In the genomic region with DNA sequence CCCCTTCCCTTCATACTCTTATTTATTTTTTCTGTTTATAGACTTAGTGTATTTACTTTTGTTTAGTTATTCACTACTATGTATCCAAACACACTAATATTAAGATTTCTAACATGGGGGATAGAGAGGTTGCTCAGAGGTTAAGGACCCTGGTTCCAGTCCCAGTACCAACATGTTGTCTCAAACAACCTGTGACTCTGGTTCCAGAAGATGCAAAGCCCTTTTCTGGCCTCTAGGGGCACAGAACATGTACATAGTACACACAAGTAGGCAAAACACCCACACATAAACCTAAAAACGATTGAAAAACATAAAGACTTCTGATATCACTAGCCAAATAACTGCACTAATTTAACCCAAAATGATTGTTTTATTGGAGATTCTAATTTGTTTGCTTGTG, we compare ENCODE assay signal across 14 mouse cellular contexts. TPM values are rescaled to one million over a fixed set of nuclear protein-coding genes. Genes with fewer than 3 reads are reported as not detected.
A peak's percentile ranks its signal among the peaks of the same experiment; 100 is the strongest.
DNase-seq lines count a peak whose midpoint lies in the region; ATAC-seq and TF ChIP-seq lines count a peak whose summit lies in the region.
"Had no signal": no experiment of that assay in that cellular context is flagged by ENCODE, and none has a peak within 500 bp of the region (broad histone marks: within the 10 kb centered on the region; RNA-seq: fewer than 3 reads in every experiment).

No protein-coding gene starts in this region.

- DNase-seq in embryonic facial prominence, embryonic 11.5 days (ENCODE audit: low spot score) = peak; percentile 34
- no peak for DNase-seq in embryonic facial prominence, embryonic 10.5 days (ENCODE audit: low spot score)
- DNase-seq in liver, embryonic 14.5 days (ENCODE audit: low read depth in 3 of 3, low spot score in 3 of 3) = no peak
- no peak for DNase-seq in liver, embryonic 11.5 days (ENCODE audit: low spot score)
- DNase-seq in MEL (ENCODE audit: low read depth, low spot score) = peak; percentile 70
- no peak for DNase-seq in adrenal gland, adult 8-10 months
- DNase-seq in adrenal gland, postnatal 25 days = no peak
- DNase-seq: adrenal gland, postnatal 14 days; lung, adult 2 months had no signal

- peak; percentile 58 for TF ChIP-seq CTCF in liver, embryonic 14.5 days (IDR thresholded peaks at IDR 0.05; ENCODE audit: low read depth)
- TF ChIP-seq CTCF in MEL (IDR thresholded peaks at IDR 0.05 in 2 of 3, conservative IDR thresholded peaks at IDR 0.05 in 1 of 3; ENCODE audit: control insufficient read depth in 1 of 3, insufficient read depth in 1 of 3, low read depth in 2 of 3, low read length in 3 of 3, poor library complexity in 1 of 3, severe bottlenecking in 1 of 3) = peak; percentile 7 to 55 (median 42); a peak in 4 of 6 replicates

- ATAC-seq in embryonic facial prominence, embryonic 11.5 days (replicated peaks; ENCODE audit: insufficient number of reproducible peaks, low FRiP score, low TSS enrichment, low read depth) = no peak
- ATAC-seq in liver, embryonic 14.5 days (ENCODE audit: insufficient read depth) = no peak
- no peak for ATAC-seq in liver, embryonic 11.5 days (replicated peaks; ENCODE audit: low FRiP score)
- ATAC-seq: forebrain, embryonic 13.5 days; intestine, embryonic 16.5 days had no signal

- no peak for TF ChIP-seq EP300 in liver, embryonic 14.5 days (IDR thresholded peaks at IDR 0.05; ENCODE audit: low read depth)
- no peak for TF ChIP-seq EP300 in MEL (IDR thresholded peaks at IDR 0.05; ENCODE audit: low read depth in 1 of 2, low read length in 2 of 2)

- WGBS in embryonic facial prominence, embryonic 11.5 days = 56% methylated on average over 1 of the region's 1 CpGs
- 70% methylated on average over 1 of the region's 1 CpGs for WGBS in embryonic facial prominence, embryonic 10.5 days
- 41% methylated on average over 1 of the region's 1 CpGs for WGBS in liver, embryonic 14.5 days (ENCODE audit: insufficient replicate concordance)
- WGBS in liver, embryonic 11.5 days = 42% methylated on average over 1 of the region's 1 CpGs
- 47% methylated on average over 1 of the region's 1 CpGs for WGBS in macrophage (ENCODE audit: missing documents)

- H3K4me1 ChIP-seq in embryonic facial prominence, embryonic 11.5 days (ENCODE audit: control insufficient read depth, insufficient read depth, low read length) = no peaks in the 10 kb centered on the region
- H3K4me1 ChIP-seq in embryonic facial prominence, embryonic 10.5 days = peaks cover 19% of the 10 kb centered on the region
- H3K4me1 ChIP-seq in liver, embryonic 14.5 days (replicated peaks; ENCODE audit: control insufficient read depth in 2 of 2, insufficient read depth in 2 of 2, low read length in 1 of 2) = peaks cover 22 to 29% of the 10 kb centered on the region in 2 experiments
- peaks cover 8% of the 10 kb centered on the region for H3K4me1 ChIP-seq in liver, embryonic 11.5 days (replicated peaks; ENCODE audit: control insufficient read depth, insufficient read depth, low read length)
- peaks cover 16 to 19% of the 10 kb centered on the region in 2 experiments for H3K4me1 ChIP-seq in MEL (ENCODE audit: control insufficient read depth in 1 of 2, insufficient read depth in 2 of 2, low read length in 2 of 2)

- H3K27me3 ChIP-seq in embryonic facial prominence, embryonic 11.5 days (ENCODE audit: control insufficient read depth, insufficient read depth, low read length) = no peaks in the 10 kb centered on the region
- H3K27me3 ChIP-seq in embryonic facial prominence, embryonic 10.5 days (replicated peaks; ENCODE audit: low read depth, poor library complexity, severe bottlenecking) = no peaks in the 10 kb centered on the region
- no peaks in the 10 kb centered on the region for H3K27me3 ChIP-seq in liver, embryonic 14.5 days (ENCODE audit: control insufficient read depth, insufficient read depth, low read length)
- no peaks in the 10 kb centered on the region for H3K27me3 ChIP-seq in liver, embryonic 11.5 days (replicated peaks; ENCODE audit: control insufficient read depth, insufficient read depth, low read length)
- H3K27me3 ChIP-seq in MEL (ENCODE audit: control insufficient read depth in 1 of 2, insufficient read depth in 2 of 2, low read length in 2 of 2) = no peaks in the 10 kb centered on the region
- H3K27me3 ChIP-seq: forebrain, embryonic 13.5 days; heart, embryonic 12.5 days had no signal

- H3K4me2 ChIP-seq in embryonic facial prominence, embryonic 11.5 days (ENCODE audit: low read depth, low read length) = no peak overlapping the region
- no peak overlapping the region for H3K4me2 ChIP-seq in liver, embryonic 14.5 days (ENCODE audit: low read depth)
- no peak overlapping the region for H3K4me2 ChIP-seq in liver, embryonic 11.5 days
- H3K4me2 ChIP-seq: forebrain, embryonic 13.5 days; heart, embryonic 12.5 days had no signal

- no peaks in the 10 kb centered on the region for H3K9me3 ChIP-seq in embryonic facial prominence, embryonic 11.5 days (replicated peaks; ENCODE audit: control insufficient read depth, low read length)
- no peaks in the 10 kb centered on the region for H3K9me3 ChIP-seq in embryonic facial prominence, embryonic 10.5 days
- no peaks in the 10 kb centered on the region for H3K9me3 ChIP-seq in liver, embryonic 14.5 days (ENCODE audit: control insufficient read depth, low read length)
- no peaks in the 10 kb centered on the region for H3K9me3 ChIP-seq in liver, embryonic 11.5 days (ENCODE audit: control insufficient read depth, low read length)
- H3K9me3 ChIP-seq in MEL (replicated peaks; ENCODE audit: insufficient read depth, low read length) = no peaks in the 10 kb centered on the region
- H3K9me3 ChIP-seq: forebrain, embryonic 13.5 days had no signal

- no peak overlapping the region for H3K4me3 ChIP-seq in embryonic facial prominence, embryonic 11.5 days (ENCODE audit: low read depth, low read length)
- no peak overlapping the region for H3K4me3 ChIP-seq in embryonic facial prominence, embryonic 10.5 days
- H3K4me3 ChIP-seq in liver, embryonic 14.5 days (ENCODE audit: insufficient read depth in 1 of 2, low read depth in 2 of 2, low read length in 2 of 2) = no peak overlapping the region
- H3K4me3 ChIP-seq in liver, embryonic 11.5 days (ENCODE audit: low read depth, low read length) = no peak overlapping the region
- H3K4me3 ChIP-seq in MEL (ENCODE audit: control insufficient read depth in 1 of 2, insufficient read depth in 1 of 2, low read depth in 2 of 2, low read length in 2 of 2) = no peak overlapping the region
- no peak overlapping the region for H3K4me3 ChIP-seq in macrophage (ENCODE audit: inconsistent target)
- H3K4me3 ChIP-seq: forebrain, embryonic 13.5 days; heart, embryonic 12.5 days; myocyte had no signal

- TF ChIP-seq RAD21 in MEL (IDR thresholded peaks at IDR 0.05; ENCODE audit: low read depth, low read length) = no peak; the same call in 1 of the 2 replicates

- H3K27ac ChIP-seq in embryonic facial prominence, embryonic 11.5 days (replicated peaks; ENCODE audit: low read depth, low read length) = no peak overlapping the region
- no peak overlapping the region for H3K27ac ChIP-seq in embryonic facial prominence, embryonic 10.5 days (replicated peaks)
- no peak overlapping the region for H3K27ac ChIP-seq in liver, embryonic 14.5 days
- no peak overlapping the region for H3K27ac ChIP-seq in liver, embryonic 11.5 days (ENCODE audit: low read depth, low read length)
- no peak overlapping the region for H3K27ac ChIP-seq in MEL (ENCODE audit: control insufficient read depth, low read depth, low read length)
- peak overlapping the region; percentile 84 for H3K27ac ChIP-seq in macrophage
- H3K27ac ChIP-seq: forebrain, embryonic 13.5 days had no signal

- H3K9ac ChIP-seq in embryonic facial prominence, embryonic 11.5 days (replicated peaks; ENCODE audit: low read length) = no peak overlapping the region
- H3K9ac ChIP-seq in liver, embryonic 14.5 days (replicated peaks) = no peak overlapping the region
- no peak overlapping the region for H3K9ac ChIP-seq in liver, embryonic 11.5 days (ENCODE audit: low read depth, low read length)
- H3K9ac ChIP-seq in MEL (ENCODE audit: control insufficient read depth, low read depth, low read length, poor library complexity, severe bottlenecking) = no peak overlapping the region
- H3K9ac ChIP-seq: forebrain, embryonic 13.5 days; heart, embryonic 12.5 days had no signal

- no peak for TF ChIP-seq POLR2A in MEL (IDR thresholded peaks at IDR 0.05; ENCODE audit: control insufficient read depth in 1 of 2, insufficient read depth in 1 of 2, low read depth in 1 of 2, low read length in 2 of 2, poor library complexity in 1 of 2)

- no peaks in the 10 kb centered on the region for H3K36me3 ChIP-seq in embryonic facial prominence, embryonic 11.5 days (replicated peaks; ENCODE audit: control insufficient read depth, insufficient read depth, low read depth, low read length)
- H3K36me3 ChIP-seq in embryonic facial prominence, embryonic 10.5 days (replicated peaks) = no peaks in the 10 kb centered on the region
- H3K36me3 ChIP-seq in liver, embryonic 14.5 days (replicated peaks; ENCODE audit: control insufficient read depth, insufficient read depth, low read depth) = no peaks in the 10 kb centered on the region
- no peaks in the 10 kb centered on the region for H3K36me3 ChIP-seq in liver, embryonic 11.5 days (ENCODE audit: control insufficient read depth, insufficient read depth, low read length)
- peaks cover 0 to 32% of the 10 kb centered on the region in 2 experiments; a peak in 2 of 4 replicates for H3K36me3 ChIP-seq in MEL (ENCODE audit: control insufficient read depth in 1 of 2, insufficient read depth in 2 of 2, low read length in 2 of 2)
- no peaks in the 10 kb centered on the region for H3K36me3 ChIP-seq in macrophage (ENCODE audit: inconsistent target)
- H3K36me3 ChIP-seq: heart, embryonic 12.5 days had no signal

- H3K79me2 ChIP-seq in MEL (ENCODE audit: control insufficient read depth, insufficient read depth, low read length, poor library complexity) (peaks cover 9% of the 10 kb centered on the region), macrophage (ENCODE audit: inconsistent target) (peaks cover 23% of the 10 kb centered on the region)

RNA-seq across cellular contexts. Expression of gene Eid1, which starts 2.0 kb away (rescaled TPM):
- 332 and 336 TPM in 2 replicates for polyA plus RNA-seq in embryonic facial prominence, embryonic 11.5 days (2014; fragmentation: Nextera tagmentation; extraction: Ambion mirVana)
- 127 and 136 TPM in 2 replicates for polyA plus RNA-seq in embryonic facial prominence, embryonic 10.5 days (2016; fragmentation: Nextera tagmentation; extraction: Ambion mirVana)
- polyA plus RNA-seq in liver, embryonic 14.5 days (2012; rRNA removed) = 14.4 and 25.9 TPM in 2 replicates
- polyA plus RNA-seq in liver, embryonic 14.5 days (2014; fragmentation: Nextera tagmentation; extraction: Ambion mirVana) = 45.7 and 48.1 TPM in 2 replicates
- 81.1 and 84.1 TPM in 2 replicates for polyA plus RNA-seq in liver, embryonic 11.5 days (2014; fragmentation: Nextera tagmentation; extraction: Ambion mirVana)
- 16.4 and 16.6 TPM in 2 replicates for total RNA-seq in MEL (2012; rRNA removed)
- 10 to 100 TPM in 1 of 2 experiments, not detected in 1; 33.9 TPM for polyA plus RNA-seq in MEL (2012; ENCODE audit: insufficient read depth in 1 of 2, insufficient read length in 2 of 2, low read depth in 1 of 2, low replicate concordance in 2 of 2, missing spikeins in 1 of 2)
- total RNA-seq in macrophage (2018; cell fraction: chromatin; rRNA removed) = 10 to 100 TPM in 9 of 26 experiments, 1 to 10 TPM in 14, under 1 TPM in 3; 0.56 to 45.4 (median 5.2) TPM
- total RNA-seq in macrophage (2018; cell fraction: cytosol; rRNA removed) = 10 to 100 TPM; 49.5 to 96.8 (median 79.6) TPM
- 10 to 100 TPM; 10.0 to 84.7 (median 26.7) TPM for total RNA-seq in macrophage (2018; cell fraction: nucleus; rRNA removed)
- 98.4 to 218 TPM (median 159 TPM) in 3 replicates for polyA plus RNA-seq in macrophage (2018)
- 100 to 1,000 TPM; 142 to 165 (median 156) TPM for total RNA-seq in adrenal gland, adult 8-10 months (2022)
- 104 and 123 TPM in 2 replicates for total RNA-seq in adrenal gland, postnatal 25 days (2021)

RNA-seq across cellular contexts. Expression of gene Cep152, which starts 45.9 kb away (rescaled TPM):
- polyA plus RNA-seq in embryonic facial prominence, embryonic 11.5 days (2014; fragmentation: Nextera tagmentation; extraction: Ambion mirVana) = 8.6 and 8.7 TPM in 2 replicates
- polyA plus RNA-seq in embryonic facial prominence, embryonic 10.5 days (2016; fragmentation: Nextera tagmentation; extraction: Ambion mirVana) = 11.5 and 12.4 TPM in 2 replicates
- polyA plus RNA-seq in liver, embryonic 14.5 days (2012; rRNA removed) = 2.7 and 4.2 TPM in 2 replicates
- 4.1 and 4.3 TPM in 2 replicates for polyA plus RNA-seq in liver, embryonic 14.5 days (2014; fragmentation: Nextera tagmentation; extraction: Ambion mirVana)
- 8.1 and 9.1 TPM in 2 replicates for polyA plus RNA-seq in liver, embryonic 11.5 days (2014; fragmentation: Nextera tagmentation; extraction: Ambion mirVana)
- 11.7 and 13.9 TPM in 2 replicates for total RNA-seq in MEL (2012; rRNA removed)
- polyA plus RNA-seq in MEL (2012; ENCODE audit: insufficient read depth in 1 of 2, insufficient read length in 2 of 2, low read depth in 1 of 2, low replicate concordance in 2 of 2, missing spikeins in 1 of 2) = 10 to 100 TPM in 1 of 2 experiments, not detected in 1; 14.1 TPM
- 10 to 100 TPM in 22 of 26 experiments, 1 to 10 TPM in 4; 6.2 to 38.8 (median 22.4) TPM for total RNA-seq in macrophage (2018; cell fraction: chromatin; rRNA removed)
- 1 to 10 TPM; 1.0 to 3.2 (median 2.6) TPM for total RNA-seq in macrophage (2018; cell fraction: cytosol; rRNA removed)
- total RNA-seq in macrophage (2018; cell fraction: nucleus; rRNA removed) = 10 to 100 TPM in 16 of 26 experiments, 1 to 10 TPM in 10; 2.9 to 23.0 (median 10.7) TPM
- 2.2 to 3.1 TPM (median 2.4 TPM) in 3 replicates for polyA plus RNA-seq in macrophage (2018)
- total RNA-seq in adrenal gland, adult 8-10 months (2022) = 1 to 10 TPM; 2.2 to 6.1 (median 3.6) TPM
- total RNA-seq in adrenal gland, postnatal 25 days (2021) = 5.1 TPM in 2 replicates

RNA-seq across cellular contexts. Expression of gene Shc4, which starts 53.1 kb away (rescaled TPM):
- polyA plus RNA-seq in embryonic facial prominence, embryonic 11.5 days (2014; fragmentation: Nextera tagmentation; extraction: Ambion mirVana) = 1.2 and 1.3 TPM in 2 replicates
- 1.2 and 2.0 TPM in 2 replicates for polyA plus RNA-seq in embryonic facial prominence, embryonic 10.5 days (2016; fragmentation: Nextera tagmentation; extraction: Ambion mirVana)
- 0.52 and 0.60 TPM in 2 replicates for polyA plus RNA-seq in liver, embryonic 14.5 days (2012; rRNA removed)
- polyA plus RNA-seq in liver, embryonic 14.5 days (2014; fragmentation: Nextera tagmentation; extraction: Ambion mirVana) = 0.50 and 0.58 TPM in 2 replicates
- polyA plus RNA-seq in liver, embryonic 11.5 days (2014; fragmentation: Nextera tagmentation; extraction: Ambion mirVana) = 0.71 and 0.77 TPM in 2 replicates
- total RNA-seq in MEL (2012; rRNA removed) = 1.1 and 1.3 TPM in 2 replicates
- polyA plus RNA-seq in MEL (2012; ENCODE audit: insufficient read depth in 1 of 2, insufficient read length in 2 of 2, low read depth in 1 of 2, low replicate concordance in 2 of 2, missing spikeins in 1 of 2) (under 1 TPM in 1 of 2 experiments, not detected in 1; 0.38 TPM), macrophage (2018) (0.69 to 3.0 TPM (median 0.99 TPM) in 3 replicates)
- 1 to 10 TPM in 2 of 26 experiments, under 1 TPM in 16, not detected in 8; 0.16 to 1.1 (median 0.58) TPM for total RNA-seq in macrophage (2018; cell fraction: chromatin; rRNA removed)
- 1 to 10 TPM in 7 of 26 experiments, under 1 TPM in 19; 0.33 to 1.4 (median 0.76) TPM for total RNA-seq in macrophage (2018; cell fraction: cytosol; rRNA removed)
- 1 to 10 TPM in 5 of 26 experiments, under 1 TPM in 18, not detected in 3; 0.14 to 2.3 (median 0.52) TPM for total RNA-seq in macrophage (2018; cell fraction: nucleus; rRNA removed)
- 1 to 10 TPM; 3.4 to 6.8 (median 4.9) TPM for total RNA-seq in adrenal gland, adult 8-10 months (2022)
- total RNA-seq in adrenal gland, postnatal 25 days (2021) = 3.3 and 3.4 TPM in 2 replicates

Comparison
In these comparisons a context has a peak if more than half of its experiments do, and no peak if none do; other contexts are left out.
1. DNase-seq: peak in embryonic facial prominence, embryonic 11.5 days (single experiment) and MEL (single experiment); none in embryonic facial prominence, embryonic 10.5 days (single experiment), liver, embryonic 14.5 days (0 of 3), liver, embryonic 11.5 days (single experiment), adrenal gland, adult 8-10 months (single experiment) and adrenal gland, postnatal 25 days (single experiment).